Mouse (Mus musculus) embryonic facial prominence, embryonic 13.5 days (tissue): Measurements from ENCODE around the gene Tdpoz1. TPM values are rescaled to one million over a fixed set of nuclear protein-coding genes. Genes with fewer than 3 reads are reported as not detected.
"Not testable (repeated sequence)": the region's sequence is repeated elsewhere in the genome, so short reads cannot be mapped to it uniquely, and the experiment has no call there.

Source experiments
- ATAC-seq: fragments of 200-750 bp; cut with Nextera tagmentation; 2 replicates; pipeline ENCODE4 v1.8.0; 2017; ENCODE audit warnings: low read depth; ENCODE audit not compliant: insufficient number of reproducible peaks, insufficient read depth, low FRiP score, low TSS enrichment
- H3K27ac ChIP-seq: fragments of 300-500 bp; sonication (generic); 2 replicates; pipeline ENCODE4 v1.5.1; 2015; ENCODE audit warnings: moderate library complexity, mild to moderate bottlenecking, inconsistent platforms
- H3K27me3 ChIP-seq: fragments of 300-500 bp; sonication (generic); 2 replicates; pipeline ENCODE4 v1.6.1; 2015; ENCODE audit warnings: mild to moderate bottlenecking, inconsistent platforms
- H3K36me3 ChIP-seq: fragments of 300-500 bp; sonication (generic); 2 replicates; pipeline ENCODE4 v1.6.1; 2015; ENCODE audit warnings: mild to moderate bottlenecking, inconsistent platforms
- H3K4me1 ChIP-seq: fragments of 300-500 bp; sonication (generic); 2 replicates; pipeline ENCODE4 v1.6.1; 2015; ENCODE audit warnings: inconsistent platforms
- H3K4me2 ChIP-seq: fragments of 300-500 bp; sonication (generic); 2 replicates; pipeline ENCODE4 v1.6.1; 2015; ENCODE audit warnings: moderate library complexity, mild to moderate bottlenecking, inconsistent platforms
- H3K4me3 ChIP-seq: fragments of 300-500 bp; sonication (generic); 2 replicates; pipeline ENCODE4 v1.5.1; 2015; ENCODE audit warnings: mild to moderate bottlenecking, inconsistent platforms
- H3K9ac ChIP-seq: fragments of 300-500 bp; sonication (generic); 2 replicates; pipeline ENCODE4 v1.6.1; 2015; ENCODE audit warnings: mild to moderate bottlenecking, inconsistent platforms
- H3K9me3 ChIP-seq: fragments of 300-500 bp; sonication (generic); 2 replicates; pipeline ENCODE4 v1.6.1; 2016; ENCODE audit warnings: inconsistent platforms
- WGBS: fragments of 180-500 bp; shearing (Covaris S2); methylation state at CpG from one replicate; pipeline ENCODE4 v1.1.7; 2015; ENCODE audit warnings: mixed read lengths; 5-methylcytosine and 5-hydroxymethylcytosine counted together
- polyA plus RNA-seq: library from polyadenylated mRNA; unstranded; fragments of >200 nt; fragmentation: Nextera tagmentation; extraction: Ambion mirVana; gene quantifications from 2 replicates; pipeline ENCODE4 v1.2.1, GENCODE M21; 2015

Tdpoz1 gene
- not detected in 2 replicates for polyA plus RNA-seq

DNA sequence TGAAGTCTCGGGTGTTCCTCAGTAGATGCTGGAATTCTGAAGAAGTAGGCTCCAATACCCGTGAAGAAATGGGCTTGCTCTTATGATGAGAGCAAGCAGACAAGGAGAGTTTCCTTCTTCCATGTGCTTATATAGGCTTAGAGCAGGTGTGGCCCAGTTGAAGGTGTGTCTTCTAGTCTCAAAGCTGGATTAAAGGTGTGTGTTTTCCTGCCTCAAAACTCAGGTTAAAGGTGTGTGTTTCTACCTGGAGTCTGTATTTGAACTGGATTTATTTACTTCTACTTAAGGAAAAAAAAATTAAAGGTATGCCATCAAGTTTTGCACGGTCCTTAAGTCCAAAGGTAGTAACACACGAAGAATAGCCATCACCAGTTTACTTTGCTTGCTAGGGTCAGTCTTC, at the start of gene Tdpoz1:
Tdpoz1 (minus strand) TSS at position 101 of the 400 bp plus-strand sequence.
- H3K4me3 ChIP-seq: not testable (repeated sequence)

GRCm38 (mm10) chr3:93708969-93709637, 33.0 kb upstream of the Tdpoz1 start:
- not testable (repeated sequence) for H3K9ac ChIP-seq, ATAC-seq, H3K4me2 ChIP-seq, H3K4me3 ChIP-seq, H3K4me1 ChIP-seq, H3K36me3 ChIP-seq, H3K27me3 ChIP-seq, H3K9me3 ChIP-seq, H3K27ac ChIP-seq
- 81% methylated on average over 2 of the region's 2 CpGs for WGBS

More for the DNA sequence above, at the start of gene Tdpoz1:
- not testable (repeated sequence) for ATAC-seq, H3K27ac ChIP-seq, H3K4me2 ChIP-seq, H3K9me3 ChIP-seq, H3K36me3 ChIP-seq, H3K27me3 ChIP-seq, H3K9ac ChIP-seq, H3K4me1 ChIP-seq
- WGBS: 84% methylated on average over 3 of the region's 4 CpGs

DNA sequence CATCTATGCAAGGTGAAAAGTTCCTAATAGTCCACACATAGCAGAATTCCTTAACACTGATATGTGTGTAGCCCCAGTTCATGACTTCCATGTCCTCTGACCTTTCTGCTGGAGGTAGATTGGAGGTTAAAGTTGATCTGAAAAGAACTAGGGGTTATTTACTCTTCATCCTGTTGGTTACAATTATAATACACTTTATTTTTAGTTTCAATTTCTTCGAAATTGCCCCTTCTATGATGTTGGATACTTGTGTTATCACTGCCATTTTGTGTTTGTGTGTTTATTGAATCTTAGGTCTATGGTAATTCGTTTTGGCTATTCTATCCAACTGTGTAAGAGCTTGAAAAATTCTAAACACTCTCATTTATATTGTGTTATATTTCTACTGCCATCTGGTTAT, 16.9 kb upstream of the Tdpoz1 start, which contains the start of gene Gm37596:
Gm37596 (minus strand) TSS at position 101 of the 400 bp plus-strand sequence.
- H3K36me3 ChIP-seq, H3K27ac ChIP-seq, H3K27me3 ChIP-seq, H3K4me3 ChIP-seq, H3K4me2 ChIP-seq, H3K9me3 ChIP-seq, H3K4me1 ChIP-seq, ATAC-seq, H3K9ac ChIP-seq: not testable (repeated sequence)
- 50% methylated on average over 1 of the region's 2 CpGs for WGBS

DNA sequence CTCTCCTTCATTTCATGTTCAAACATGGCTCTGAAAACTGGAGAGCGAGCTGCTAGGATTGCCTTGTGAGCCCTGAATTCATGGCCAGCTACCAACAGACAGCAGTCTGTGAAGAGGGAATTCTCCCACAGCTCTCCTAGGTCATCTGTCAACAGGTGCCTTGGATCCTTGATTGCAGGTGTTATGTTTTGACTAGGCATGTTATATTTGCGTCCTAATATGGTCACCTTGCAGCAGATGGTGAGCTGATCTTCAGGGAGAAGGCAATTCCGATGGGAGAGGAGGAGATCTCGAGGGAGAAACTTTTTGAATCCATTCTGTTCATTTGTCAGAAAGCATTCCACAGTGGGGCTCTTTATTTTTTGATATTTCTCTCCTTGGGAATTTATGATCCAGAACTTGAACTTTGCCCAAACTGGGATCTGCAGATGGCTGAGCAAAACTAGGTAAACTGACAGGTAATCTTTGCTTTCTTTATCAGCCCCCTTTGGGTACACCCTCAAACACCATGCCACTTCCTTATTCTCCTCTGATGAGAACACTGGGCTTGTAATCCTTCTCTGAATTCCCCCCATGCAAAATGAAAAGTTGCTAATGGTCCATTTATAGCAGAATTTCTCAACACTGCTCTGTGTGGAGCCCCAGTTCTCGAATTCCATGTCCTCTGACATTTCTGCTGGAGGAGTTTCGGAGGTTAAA, 5.2 kb downstream of the Tdpoz1 start:
- not testable (repeated sequence) for ATAC-seq, H3K9ac ChIP-seq, H3K27me3 ChIP-seq, H3K4me3 ChIP-seq, H3K27ac ChIP-seq, H3K36me3 ChIP-seq, H3K9me3 ChIP-seq, H3K4me1 ChIP-seq, H3K4me2 ChIP-seq
- 82% methylated on average over 5 of the region's 6 CpGs for WGBS

GRCm38 (mm10) chr3:93654260-93654659, 21.9 kb downstream of the Tdpoz1 start:
- Histone ChIP-seq H3K4me3 (no peak overlapping the region), H3K27me3 (no peaks in the 10 kb centered on the region), H3K36me3 (no peaks in the 10 kb centered on the region), H3K9ac (no peak overlapping the region), H3K27ac (no peak overlapping the region), H3K9me3 (no peaks in the 10 kb centered on the region), H3K4me2 (no peak overlapping the region), H3K4me1 (no peaks in the 10 kb centered on the region)
- ATAC-seq: no peak
- 76% methylated on average over 1 of the region's 1 CpGs for whole genome bisulfite sequencing

DNA sequence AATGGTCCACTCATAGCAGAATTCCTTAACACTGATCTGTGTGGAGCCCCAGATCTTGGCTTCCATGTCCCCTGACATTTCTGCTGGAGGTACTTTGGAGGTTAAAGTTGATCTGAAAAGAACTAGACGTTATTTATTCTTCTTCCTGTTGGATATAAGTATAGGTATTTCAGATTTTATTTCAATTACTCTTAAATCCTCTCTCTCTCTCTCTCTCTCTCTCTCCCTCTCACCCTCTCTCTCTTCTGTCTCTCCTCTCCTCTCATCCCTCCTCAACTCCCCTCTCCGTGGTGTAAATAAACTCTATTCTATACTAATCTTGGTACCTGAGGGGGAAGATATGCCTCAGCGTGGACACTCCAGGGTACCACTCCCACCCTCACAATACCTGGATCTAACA, 23.5 kb downstream of the Tdpoz1 start, which contains the start of gene Tdpoz2:
Tdpoz2 (minus strand) TSS at position 101 of the 400 bp plus-strand sequence.
- Histone ChIP-seq H3K4me2 (no peak within 1 kb of the TSS), H3K9me3 (no peaks in the 10 kb centered on the region), H3K27ac (no peak within 1 kb of the TSS), H3K4me3 (no peak within 1 kb of the TSS), H3K4me1 (no peaks in the 10 kb centered on the region), H3K9ac (no peak within 1 kb of the TSS), H3K27me3 (no peaks in the 10 kb centered on the region), H3K36me3 (no peaks in the 10 kb centered on the region)
- WGBS: 75% methylated on average over 3 of the region's 3 CpGs
- no peak for ATAC-seq

GRCm38 (mm10) chr3:93630917-93631714, 45.0 kb downstream of the Tdpoz1 start:
- not testable (repeated sequence) for H3K27me3 ChIP-seq, H3K9ac ChIP-seq, H3K9me3 ChIP-seq, H3K4me3 ChIP-seq, H3K27ac ChIP-seq, ATAC-seq, H3K36me3 ChIP-seq, H3K4me2 ChIP-seq, H3K4me1 ChIP-seq
- 84% methylated on average over 4 of the region's 4 CpGs for WGBS

Other genes with a start within 250 kb of the Tdpoz1 start
- gene Tchh, start 234.0 kb downstream of the Tdpoz1 start, polyA plus RNA-seq: 0.88 and 1.0 TPM in 2 replicates
- not detected in 2 replicates for gene Tchhl1, start 207.6 kb downstream of the Tdpoz1 start, polyA plus RNA-seq
- gene S100a11, start 155.8 kb downstream of the Tdpoz1 start, polyA plus RNA-seq: 1,381 and 1,392 TPM in 2 replicates
- gene S100a10, start 121.2 kb downstream of the Tdpoz1 start, polyA plus RNA-seq: 507 and 556 TPM in 2 replicates
- gene Tdpoz2, start 23.6 kb downstream of the Tdpoz1 start, polyA plus RNA-seq: not detected in 2 replicates
- not detected in 2 replicates for gene Gm37596, start 16.8 kb upstream of the Tdpoz1 start, polyA plus RNA-seq
- not detected in 2 replicates for gene Gm5773, start 96.7 kb upstream of the Tdpoz1 start, polyA plus RNA-seq
- gene Tdpoz4, start 120.1 kb upstream of the Tdpoz1 start, polyA plus RNA-seq: not detected in 2 replicates
- gene Tdpoz3, start 149.7 kb upstream of the Tdpoz1 start, polyA plus RNA-seq: not detected in 2 replicates